Mouse (Mus musculus): ENCODE data around the gene P2ry10b. TPM values are rescaled to one million over a fixed set of nuclear protein-coding genes. Genes with fewer than 3 reads are reported as not detected.

The P2ry10b gene
- polyA plus RNA-seq, 2 experiments = 0.28 to 0.49 TPM

DNA sequence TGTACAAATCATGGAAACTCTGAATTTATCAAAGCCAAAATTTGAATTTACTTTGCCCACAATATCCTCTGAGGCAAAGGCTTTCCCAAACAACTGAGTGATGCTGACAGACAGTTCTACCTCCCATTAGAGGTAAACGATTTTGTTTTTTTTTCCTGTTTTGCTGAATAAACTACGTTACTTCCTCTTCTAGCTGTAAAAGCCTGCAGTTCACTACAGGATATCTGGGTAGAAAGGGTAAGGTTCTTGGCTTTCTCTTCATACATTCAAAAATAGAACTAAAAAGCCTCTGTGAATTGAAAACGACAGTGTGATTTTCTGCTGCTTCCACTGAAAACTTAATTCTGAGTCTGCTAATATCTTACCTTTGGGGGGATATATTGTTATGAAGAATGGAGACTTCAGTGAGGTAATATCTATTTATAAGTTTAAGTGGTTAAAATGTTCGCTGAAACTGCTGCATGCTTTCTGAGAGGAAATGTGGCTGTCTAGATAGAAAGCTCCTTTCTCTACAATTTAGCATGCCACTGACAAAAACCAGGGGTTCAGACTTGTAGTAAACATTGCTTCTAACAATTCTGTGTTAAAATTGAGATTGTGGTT lies 765 bp downstream of the P2ry10b start:
- Histone ChIP-seq H3K9me3 (ENCODE audit: control insufficient read depth, low read length) (no peaks in the 10 kb centered on the region), H3K4me1 (replicated peaks; ENCODE audit: control insufficient read depth in 2 of 2, insufficient read depth in 2 of 2, low read length in 1 of 2) (peaks cover 3 to 5% of the 10 kb centered on the region in 2 experiments; a peak in 3 of 4 replicates), H3K27me3 (ENCODE audit: control insufficient read depth, insufficient read depth, low read length) (no peaks in the 10 kb centered on the region), H3K9ac (replicated peaks) (no peak overlapping the region), H3K4me3 (ENCODE audit: insufficient read depth in 1 of 2, low read depth in 2 of 2, low read length in 2 of 2) (no peak overlapping the region), H3K27ac (no peak overlapping the region), H3K36me3 (replicated peaks; ENCODE audit: control insufficient read depth, insufficient read depth, low read depth) (no peaks in the 10 kb centered on the region), H3K4me2 (ENCODE audit: low read depth) (no peak overlapping the region)
- no peak for DNase-seq (ENCODE audit: low read depth in 3 of 3, low spot score in 3 of 3)
- ATAC-seq (ENCODE audit: insufficient read depth) = no peak
- TF ChIP-seq EP300 (IDR thresholded peaks at IDR 0.05; ENCODE audit: low read depth) (no peak), CTCF (IDR thresholded peaks at IDR 0.05; ENCODE audit: low read depth) (no peak)
- WGBS (ENCODE audit: insufficient replicate concordance) = 21% methylated on average over 4 of the region's 4 CpGs

DNA sequence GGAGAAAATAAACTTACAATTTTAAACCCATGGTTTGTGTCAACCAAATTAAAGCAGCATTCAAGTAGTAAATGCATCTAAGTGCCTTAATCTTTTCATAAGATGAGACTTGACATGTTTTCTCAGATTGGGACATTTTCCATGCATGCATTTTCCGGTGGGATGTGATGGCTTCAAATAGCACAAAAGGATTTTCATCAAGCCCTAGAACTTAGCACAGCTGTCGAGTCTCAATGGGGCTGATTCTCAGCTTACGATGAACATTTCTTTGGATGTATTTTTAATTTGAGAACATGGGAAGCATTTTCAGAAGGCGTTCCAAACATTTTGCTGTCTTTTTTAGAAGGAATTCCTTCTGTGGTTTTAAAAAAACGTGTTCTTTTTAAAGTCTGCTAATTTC lies 1.3 kb downstream of the P2ry10b start:
- no peaks in the 10 kb centered on the region for H3K9me3 ChIP-seq (ENCODE audit: control insufficient read depth, low read length)

DNA sequence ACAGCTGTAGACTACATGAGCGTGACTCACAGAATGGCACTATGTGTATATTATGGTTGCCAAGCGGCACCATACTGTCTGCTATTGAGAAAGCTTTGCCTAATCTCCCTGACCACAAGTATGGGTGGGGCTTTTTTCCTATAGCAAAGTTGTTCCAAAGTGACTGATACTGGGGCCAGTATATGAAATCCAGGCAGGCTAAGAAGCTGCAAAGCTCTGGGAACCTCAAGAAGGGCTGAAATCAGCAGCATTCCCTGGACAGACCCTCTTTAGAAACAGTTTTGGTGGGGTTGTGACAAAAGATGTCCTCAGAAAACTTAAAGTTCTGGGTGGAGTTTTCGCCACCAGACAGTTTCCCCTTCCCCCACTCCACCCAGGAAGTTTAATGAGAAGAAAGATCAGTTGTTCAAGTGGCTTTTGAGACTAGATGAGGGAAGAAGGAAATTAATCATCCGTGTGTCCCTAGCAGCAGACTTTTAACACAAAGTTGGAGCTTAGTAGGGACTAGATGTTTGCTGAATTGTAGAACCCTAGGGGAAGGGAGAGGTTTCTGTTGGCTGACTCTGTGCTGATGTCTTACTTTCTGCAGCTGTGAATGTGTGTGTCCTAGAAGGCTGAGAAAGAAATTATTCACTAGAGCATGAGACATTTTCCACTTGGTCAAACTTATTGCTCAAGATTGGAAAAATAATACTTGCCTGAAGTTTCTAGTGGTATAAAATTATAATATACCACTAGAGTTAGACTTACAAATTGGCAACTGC lies 2.2 kb downstream of the P2ry10b start:
- H3K4me3 ChIP-seq (ENCODE audit: insufficient read depth in 1 of 2, low read depth in 2 of 2, low read length in 2 of 2) = peak overlapping the region in 1 of 2 experiments; percentile 20; a peak in 1 of 4 replicates

More for the DNA sequence above, 1.3 kb downstream of the P2ry10b start:
- ATAC-seq (ENCODE audit: insufficient read depth) (no peak), DNase-seq (ENCODE audit: low read depth in 3 of 3, low spot score in 3 of 3) (no peak)
- no peak overlapping the region for H3K4me3 ChIP-seq (ENCODE audit: insufficient read depth in 1 of 2, low read depth in 2 of 2, low read length in 2 of 2)
- 29% methylated on average over 5 of the region's 5 CpGs for WGBS (ENCODE audit: insufficient replicate concordance)
- H3K36me3 ChIP-seq (replicated peaks; ENCODE audit: control insufficient read depth, insufficient read depth, low read depth) = no peaks in the 10 kb centered on the region
- no peak for TF ChIP-seq EP300 (IDR thresholded peaks at IDR 0.05; ENCODE audit: low read depth)
- no peak for TF ChIP-seq CTCF (IDR thresholded peaks at IDR 0.05; ENCODE audit: low read depth)
- peaks cover 3 to 5% of the 10 kb centered on the region in 2 experiments; a peak in 3 of 4 replicates for H3K4me1 ChIP-seq (replicated peaks; ENCODE audit: control insufficient read depth in 2 of 2, insufficient read depth in 2 of 2, low read length in 1 of 2)
- no peaks in the 10 kb centered on the region for H3K27me3 ChIP-seq (ENCODE audit: control insufficient read depth, insufficient read depth, low read length)
- H3K27ac ChIP-seq = no peak overlapping the region
- H3K4me2 ChIP-seq (ENCODE audit: low read depth) = no peak overlapping the region
- no peak overlapping the region for H3K9ac ChIP-seq (replicated peaks)

GRCm38 (mm10) chrX:107156021-107156420 lies 7.3 kb downstream of the P2ry10b start:
- no peak overlapping the region for H3K4me3 ChIP-seq (ENCODE audit: insufficient read depth in 1 of 2, low read depth in 2 of 2, low read length in 2 of 2)
- H3K4me2 ChIP-seq (ENCODE audit: low read depth) = no peak overlapping the region
- H3K9ac ChIP-seq (replicated peaks) = no peak overlapping the region
- DNase-seq (ENCODE audit: low read depth in 3 of 3, low spot score in 3 of 3) (no peak), ATAC-seq (ENCODE audit: insufficient read depth) (no peak)
- WGBS (ENCODE audit: insufficient replicate concordance) = 43% methylated on average over 2 of the region's 2 CpGs
- TF ChIP-seq CTCF (IDR thresholded peaks at IDR 0.05; ENCODE audit: low read depth) (no peak), EP300 (IDR thresholded peaks at IDR 0.05; ENCODE audit: low read depth) (no peak)
- H3K9me3 ChIP-seq (ENCODE audit: control insufficient read depth, low read length) = no peaks in the 10 kb centered on the region
- H3K27ac ChIP-seq = no peak overlapping the region
- no peaks in the 10 kb centered on the region for H3K27me3 ChIP-seq (ENCODE audit: control insufficient read depth, insufficient read depth, low read length)
- no peaks in the 10 kb centered on the region for H3K36me3 ChIP-seq (replicated peaks; ENCODE audit: control insufficient read depth, insufficient read depth, low read depth)
- H3K4me1 ChIP-seq (replicated peaks; ENCODE audit: control insufficient read depth in 2 of 2, insufficient read depth in 2 of 2, low read length in 1 of 2) = peaks cover 2 to 3% of the 10 kb centered on the region in 2 experiments; a peak in 2 of 4 replicates

More for the DNA sequence above, 2.2 kb downstream of the P2ry10b start:
- WGBS (ENCODE audit: insufficient replicate concordance) = 13% methylated on average over 4 of the region's 4 CpGs
- Histone ChIP-seq H3K27ac (peak overlapping the region; percentile 36), H3K36me3 (replicated peaks; ENCODE audit: control insufficient read depth, insufficient read depth, low read depth) (no peaks in the 10 kb centered on the region), H3K9me3 (ENCODE audit: control insufficient read depth, low read length) (no peaks in the 10 kb centered on the region), H3K27me3 (ENCODE audit: control insufficient read depth, insufficient read depth, low read length) (no peaks in the 10 kb centered on the region), H3K4me1 (replicated peaks; ENCODE audit: control insufficient read depth in 2 of 2, insufficient read depth in 2 of 2, low read length in 1 of 2) (peaks cover 3 to 6% of the 10 kb centered on the region in 2 experiments; a peak in 3 of 4 replicates), H3K4me2 (ENCODE audit: low read depth) (peak overlapping the region; percentile 50), H3K9ac (replicated peaks) (no peak overlapping the region)
- ATAC-seq (ENCODE audit: insufficient read depth) = peak; percentile 95
- TF ChIP-seq CTCF (IDR thresholded peaks at IDR 0.05; ENCODE audit: low read depth) = no peak
- no peak; the same call in 1 of the 2 replicates for TF ChIP-seq EP300 (IDR thresholded peaks at IDR 0.05; ENCODE audit: low read depth)
- DNase-seq (ENCODE audit: low read depth in 3 of 3, low spot score in 3 of 3) = peak; percentile 49 to 66 (median 59)

DNA sequence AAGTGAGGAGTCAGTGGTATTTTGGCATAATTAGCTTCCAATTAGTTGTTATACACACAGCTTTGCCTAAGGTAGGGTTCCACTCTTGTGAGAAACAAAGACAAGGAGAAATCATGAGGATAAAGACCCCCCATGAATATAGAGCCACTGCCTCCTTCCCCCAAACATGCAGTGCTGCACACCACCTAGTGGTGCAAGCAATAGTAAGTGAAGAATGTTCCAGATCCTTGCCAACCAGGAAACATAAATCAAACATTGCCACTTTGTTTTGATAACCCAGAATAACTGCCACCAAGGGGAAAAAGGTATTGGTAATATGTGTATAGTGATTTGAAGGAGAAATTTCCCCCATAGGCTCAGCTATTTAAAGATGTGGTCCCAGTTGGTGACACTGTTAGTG lies 11.8 kb downstream of the P2ry10b start:
- H3K9me3 ChIP-seq (ENCODE audit: control insufficient read depth, low read length) = no peaks in the 10 kb centered on the region
- H3K4me1 ChIP-seq (replicated peaks; ENCODE audit: control insufficient read depth in 2 of 2, insufficient read depth in 2 of 2, low read length in 1 of 2) = 0 out of 4 replicates have a peak, but pooled peaks cover 0 to 2% of the 10 kb centered on the region in 2 experiments
- no peak overlapping the region for H3K27ac ChIP-seq
- no peak for DNase-seq (ENCODE audit: low read depth in 3 of 3, low spot score in 3 of 3)
- TF ChIP-seq CTCF (IDR thresholded peaks at IDR 0.05; ENCODE audit: low read depth) (0 out of 2 replicates have a peak, but pooled peaks have one; percentile 10), EP300 (IDR thresholded peaks at IDR 0.05; ENCODE audit: low read depth) (no peak)
- H3K4me3 ChIP-seq (ENCODE audit: insufficient read depth in 1 of 2, low read depth in 2 of 2, low read length in 2 of 2) = no peak overlapping the region
- no peak for ATAC-seq (ENCODE audit: insufficient read depth)
- H3K27me3 ChIP-seq (ENCODE audit: control insufficient read depth, insufficient read depth, low read length) = no peaks in the 10 kb centered on the region
- no peak overlapping the region for H3K4me2 ChIP-seq (ENCODE audit: low read depth)
- H3K36me3 ChIP-seq (replicated peaks; ENCODE audit: control insufficient read depth, insufficient read depth, low read depth) = no peaks in the 10 kb centered on the region
- H3K9ac ChIP-seq (replicated peaks) = no peak overlapping the region

Measured in liver, embryonic 14.5 days (tissue).